Mouse (Mus musculus) liver, adult 2 months (tissue): ENCODE results near the gene Artn. TPM values are rescaled to one million over a fixed set of nuclear protein-coding genes. Genes with fewer than 3 reads are reported as not detected.

Source experiments
- DNase-seq: peaks from one replicate; pipeline ENCODE4 v3.0.0-alpha.2; 2011; ENCODE audit warnings: low read depth, low spot score; ENCODE audit errors: extremely low read depth
- H3K27ac ChIP-seq: fragments of 200-500 bp; replicated peaks from 2 replicates; pipeline ENCODE4 v1.5.1; 2012; ENCODE audit warnings: low read depth, mild to moderate bottlenecking, control low read depth, inconsistent platforms, low read length; ENCODE audit not compliant: insufficient read depth
- H3K27me3 ChIP-seq: fragments of 200-500 bp; 2 replicates; pipeline ENCODE4 v1.6.1; 2012; ENCODE audit warnings: mild to moderate bottlenecking, moderate library complexity, low read length, inconsistent platforms; ENCODE audit not compliant: control insufficient read depth, insufficient read depth
- H3K36me3 ChIP-seq: fragments of 200-500 bp; 2 replicates; pipeline ENCODE4 v1.6.1; 2012; ENCODE audit warnings: low read length, inconsistent platforms; ENCODE audit not compliant: control insufficient read depth, insufficient read depth
- H3K4me1 ChIP-seq: fragments of 200-500 bp; 2 replicates; pipeline ENCODE4 v1.6.1; 2011; ENCODE audit warnings: low read length; ENCODE audit not compliant: control insufficient read depth, insufficient read depth
- H3K4me3 ChIP-seq: fragments of 200-500 bp; 2 replicates; pipeline ENCODE4 v1.5.1; 2011; ENCODE audit warnings: low read depth, mild to moderate bottlenecking, control low read depth, low read length, moderate library complexity; ENCODE audit not compliant: insufficient read depth
- H3K79me2 ChIP-seq: fragments of 200-500 bp; 2 replicates; pipeline ENCODE4 v1.6.1; 2012; ENCODE audit warnings: inconsistent platforms, mild to moderate bottlenecking, low read length, moderate library complexity; ENCODE audit not compliant: control insufficient read depth, insufficient read depth
- H3K9ac ChIP-seq: fragments of 200-500 bp; 2 replicates; pipeline ENCODE4 v1.6.1; 2012; ENCODE audit warnings: low read depth, mild to moderate bottlenecking, control low read depth, inconsistent platforms, low read length
- CTCF ChIP-seq: fragments of 200-500 bp; IDR thresholded peaks from 2 replicates; pipeline ENCODE4 v1.5.1; 2011; ENCODE audit warnings: low read depth, low read length, control low read depth
- POLR2A ChIP-seq: fragments of 200-500 bp; IDR thresholded peaks from 2 replicates; pipeline ENCODE4 v1.6.1; 2011; ENCODE audit warnings: low read length, control low read depth; ENCODE audit not compliant: insufficient read depth; ENCODE audit errors: extremely low read depth
- WGBS: fragments of 180-500 bp; shearing (Covaris S2); methylation state at CpG from one replicate; pipeline ENCODE4 v1.1.7; 2018; 5-methylcytosine and 5-hydroxymethylcytosine counted together
- polyA plus RNA-seq: library from polyadenylated mRNA; depleted of rRNA; stranded (reverse); fragments of >200 nt; gene quantifications from 2 replicates; pipeline ENCODE4 v1.2.3, GENCODE M21; 2012
- total RNA-seq: library from RNA; depleted of rRNA; stranded (reverse); fragments of >200 nt; gene quantifications from 2 replicates; pipeline ENCODE4 v1.2.3, GENCODE M21; 2014

The Artn gene
- total and polyA plus RNA-seq, 2 experiments = 0.07 TPM; not detected in 1

DNA sequence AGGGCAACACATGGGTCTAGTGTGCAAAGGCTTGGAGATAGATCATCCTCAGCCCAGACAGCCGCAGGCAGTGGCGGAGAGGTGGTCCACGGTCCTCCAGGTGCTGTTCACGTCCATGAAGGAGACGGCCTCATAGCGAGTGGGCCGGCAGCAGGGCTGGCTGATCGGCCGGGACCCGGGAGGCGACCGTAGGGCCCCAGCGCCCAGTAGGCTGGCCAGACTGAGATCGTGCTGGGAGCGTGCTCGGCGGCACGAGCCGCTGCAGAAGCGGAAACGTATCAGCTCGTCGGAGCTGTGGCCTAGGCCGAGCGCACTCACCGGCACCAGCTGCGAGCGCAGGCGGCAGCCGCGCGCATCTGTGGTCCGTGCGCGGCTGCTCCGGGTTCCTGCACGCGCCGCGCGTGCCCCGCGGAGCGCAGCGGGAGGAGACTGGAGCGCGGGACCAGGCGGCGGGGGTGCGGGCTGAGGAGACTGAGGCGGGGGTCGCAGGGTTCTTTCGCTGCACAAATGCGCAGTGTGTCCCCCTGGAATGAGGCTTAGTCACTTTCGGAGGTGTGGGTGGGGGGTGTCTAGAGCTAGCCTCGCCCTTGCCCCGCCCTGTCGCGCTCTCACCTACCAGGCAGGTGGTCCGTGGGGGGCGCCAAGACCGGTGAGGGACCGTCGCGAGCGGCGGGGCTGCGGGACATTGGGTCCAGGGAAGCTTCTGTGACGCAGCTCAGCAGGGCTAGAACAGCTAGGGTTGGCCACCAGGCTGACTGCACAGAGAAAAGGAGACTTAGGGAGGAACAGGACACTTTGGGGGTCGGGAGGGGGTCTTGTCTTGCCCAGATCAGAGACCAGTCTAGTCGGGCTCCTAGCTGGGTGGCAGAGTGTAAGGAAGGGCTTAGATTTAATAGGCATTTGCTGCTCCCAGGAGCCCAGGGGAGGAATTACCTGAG is 2.7 kb downstream of the Artn start:
- Histone ChIP-seq H3K27me3 (peaks cover 13% of the 10 kb centered on the region), H3K9ac (0 out of 2 replicates have a peak overlapping the region, but pooled peaks have one; percentile 8), H3K27ac (no peak overlapping the region), H3K79me2 (no peaks in the 10 kb centered on the region), H3K4me3 (peak overlapping the region; percentile 6; the same call in 1 of the 2 replicates), H3K4me1 (peaks cover 10% of the 10 kb centered on the region), H3K36me3 (no peaks in the 10 kb centered on the region)
- WGBS = 6% methylated on average over 69 of the region's 71 CpGs
- DNase-seq = no peak
- TF ChIP-seq CTCF (no peak), POLR2A (no peak)

DNA sequence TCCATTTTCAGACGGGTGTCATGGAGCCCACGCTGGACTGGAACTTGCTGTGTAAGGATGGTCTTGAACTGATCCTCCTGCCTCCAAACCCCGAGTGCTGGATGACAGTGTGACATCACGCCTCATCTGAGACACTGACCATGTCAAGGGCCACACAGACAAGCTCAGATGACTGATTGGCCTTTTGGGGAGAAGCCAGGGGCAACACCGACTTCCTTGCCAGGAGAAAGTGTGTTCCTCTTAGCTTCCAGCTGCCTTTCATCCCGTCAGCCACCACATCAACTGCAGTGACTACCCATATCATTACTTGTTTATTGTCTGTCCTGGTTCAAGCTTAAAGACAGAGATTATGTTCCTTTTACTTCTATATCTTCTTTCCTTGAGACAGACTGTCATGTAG is 4.6 kb downstream of the Artn start:
- TF ChIP-seq POLR2A (no peak), CTCF (no peak)
- no peaks in the 10 kb centered on the region for H3K36me3 ChIP-seq
- H3K27ac ChIP-seq = no peak overlapping the region
- H3K4me3 ChIP-seq = no peak overlapping the region
- H3K9ac ChIP-seq = no peak overlapping the region
- DNase-seq = no peak
- peaks cover 10% of the 10 kb centered on the region for H3K4me1 ChIP-seq
- peaks cover 13% of the 10 kb centered on the region for H3K27me3 ChIP-seq
- H3K79me2 ChIP-seq = no peaks in the 10 kb centered on the region
- WGBS = 64% methylated on average over 6 of the region's 6 CpGs

DNA sequence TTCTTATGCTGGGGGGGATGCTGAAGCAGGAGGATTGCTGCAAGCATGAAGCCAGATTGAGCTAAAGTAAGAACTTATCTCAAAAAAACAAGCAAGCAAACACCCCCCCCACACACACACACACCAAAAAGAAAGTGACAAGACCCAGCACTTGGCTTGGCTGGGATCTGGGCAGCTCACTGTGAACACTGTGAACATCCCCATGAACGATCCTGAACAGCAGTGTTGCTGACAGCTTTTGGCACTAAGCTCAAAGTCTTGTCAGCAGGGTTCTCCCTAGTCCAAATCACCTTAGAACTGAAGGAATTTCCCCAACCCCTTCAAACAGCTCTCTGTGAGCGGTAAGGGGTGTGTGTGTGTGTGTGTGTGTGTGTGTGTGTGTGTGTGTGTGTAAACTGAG is 6.1 kb downstream of the Artn start:
- 0 out of 2 replicates have a peak, but pooled peaks cover 4% of the 10 kb centered on the region for H3K4me1 ChIP-seq
- no peaks in the 10 kb centered on the region for H3K79me2 ChIP-seq
- whole genome bisulfite sequencing = 72% methylated on average over 2 of the region's 2 CpGs
- peaks cover 13% of the 10 kb centered on the region for H3K27me3 ChIP-seq
- no peak for DNase-seq
- H3K9ac ChIP-seq = no peak overlapping the region
- TF ChIP-seq CTCF (no peak), POLR2A (no peak)
- H3K36me3 ChIP-seq = no peaks in the 10 kb centered on the region
- H3K4me3 ChIP-seq = no peak overlapping the region
- H3K27ac ChIP-seq = no peak overlapping the region

DNA sequence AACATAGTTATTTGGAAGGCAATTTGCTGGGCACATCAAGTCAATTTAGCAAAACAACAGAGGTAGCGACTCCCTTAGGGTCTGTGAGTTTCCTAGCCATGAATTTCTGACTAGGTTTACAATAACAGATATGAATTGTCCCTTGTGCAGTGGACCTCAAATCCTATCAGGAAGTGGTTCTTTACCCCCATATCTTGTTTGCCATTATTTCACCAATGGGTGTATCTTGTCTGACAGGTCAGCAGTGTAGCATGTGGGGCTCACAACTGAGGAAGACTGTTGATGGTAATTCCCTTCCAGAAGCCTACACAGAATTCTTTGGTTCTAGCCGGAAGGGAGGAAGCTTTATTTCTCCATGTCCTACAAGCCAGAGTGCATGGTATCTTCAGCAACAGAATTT is 8.2 kb downstream of the Artn start:
- no peak for TF ChIP-seq POLR2A
- TF ChIP-seq CTCF = no peak
- H3K27ac ChIP-seq = no peak overlapping the region
- no peak for DNase-seq
- H3K4me1 ChIP-seq = no peaks in the 10 kb centered on the region
- WGBS = 92% methylated on average over 2 of the region's 2 CpGs
- H3K9ac ChIP-seq = no peak overlapping the region
- H3K27me3 ChIP-seq = peaks cover under 1% of the 10 kb centered on the region; the same call in 1 of the 2 replicates
- H3K4me3 ChIP-seq = no peak overlapping the region
- no peaks in the 10 kb centered on the region for H3K79me2 ChIP-seq
- no peaks in the 10 kb centered on the region for H3K36me3 ChIP-seq

DNA sequence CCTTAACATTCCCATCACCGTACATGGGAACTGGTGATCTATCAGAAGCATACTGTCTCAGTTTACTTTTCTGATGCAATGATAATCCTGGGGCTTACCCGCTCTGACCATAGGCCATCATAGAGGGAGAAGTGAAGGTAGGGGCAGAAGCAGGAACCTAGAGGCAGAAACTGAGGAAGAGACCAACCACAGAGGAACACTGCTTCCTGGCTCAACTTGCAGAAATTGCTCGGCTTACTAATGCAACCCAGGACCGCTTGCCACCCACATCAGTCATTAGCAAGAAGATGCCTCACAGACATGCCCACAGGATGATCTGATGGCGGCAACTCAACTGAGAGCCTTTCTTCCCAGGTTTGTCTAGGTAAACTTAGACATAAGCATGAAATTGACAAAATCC is 10.8 kb downstream of the Artn start:
- Histone ChIP-seq H3K36me3 (no peaks in the 10 kb centered on the region), H3K9ac (no peak overlapping the region), H3K4me3 (no peak overlapping the region), H3K27ac (no peak overlapping the region), H3K4me1 (peaks cover 6% of the 10 kb centered on the region), H3K27me3 (no peaks in the 10 kb centered on the region), H3K79me2 (peaks cover 9% of the 10 kb centered on the region)
- TF ChIP-seq CTCF = no peak
- no peak for TF ChIP-seq POLR2A
- no peak for DNase-seq
- WGBS = 75% methylated on average over 5 of the region's 5 CpGs

DNA sequence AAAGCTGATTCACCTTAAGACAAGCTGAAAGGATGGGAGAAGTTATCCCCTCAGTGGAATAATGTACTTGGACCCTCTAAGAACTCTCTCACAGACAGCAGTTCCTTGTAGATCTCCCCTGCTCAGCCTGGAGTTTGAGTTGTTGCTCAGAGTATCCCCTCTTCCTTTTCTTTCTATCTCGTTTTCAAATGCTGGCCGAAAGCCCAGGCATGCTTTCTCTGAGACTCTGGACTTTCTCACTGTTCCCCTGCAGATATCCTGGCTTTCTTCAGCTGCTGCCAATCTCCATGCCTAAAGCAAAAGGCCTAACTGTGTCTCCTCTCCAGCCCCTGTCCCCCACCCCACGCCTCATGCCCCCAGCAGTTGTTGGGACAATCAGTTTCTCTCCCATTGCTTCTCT is 11.3 kb downstream of the Artn start:
- 61% methylated on average over 3 of the region's 3 CpGs for WGBS
- no peak for DNase-seq

More for the DNA sequence above, 11.3 kb downstream of the Artn start:
- Histone ChIP-seq H3K4me3 (no peak overlapping the region), H3K9ac (no peak overlapping the region), H3K79me2 (peaks cover 9% of the 10 kb centered on the region), H3K4me1 (peaks cover 7% of the 10 kb centered on the region), H3K27me3 (no peaks in the 10 kb centered on the region), H3K27ac (no peak overlapping the region), H3K36me3 (no peaks in the 10 kb centered on the region)
- TF ChIP-seq POLR2A (no peak), CTCF (no peak)
